ENCODE assay signal across 9 mouse cellular contexts in genomic region chr3:120898258-120898657, GRCm38 (mm10).
DNase-seq lines count a peak whose midpoint lies in the region; ATAC-seq and TF ChIP-seq lines count a peak whose summit lies in the region.
"Had no signal": no experiment of that assay in that cellular context is flagged by ENCODE, and none has a peak within 500 bp of the region (broad histone marks: within the 10 kb centered on the region; RNA-seq: fewer than 3 reads in every experiment).

No protein-coding gene starts in this region.

- H3K27ac ChIP-seq in hindbrain, postnatal 0 days = no peak overlapping the region
- no peak overlapping the region for H3K27ac ChIP-seq in hindbrain, embryonic 10.5 days
- no peak overlapping the region for H3K27ac ChIP-seq in embryonic facial prominence, embryonic 14.5 days (replicated peaks; ENCODE audit: low read depth, low read length)
- H3K27ac ChIP-seq: liver, embryonic 15.5 days had no signal

- TF ChIP-seq CTCF in hindbrain, postnatal 0 days (IDR thresholded peaks at IDR 0.05; ENCODE audit: low read depth) = no peak

- peak; percentile 40 to 52 for DNase-seq in cerebellum, postnatal 10 days
- no peak for DNase-seq in cerebellum, adult 11-12 months
- DNase-seq in hindbrain, postnatal 0 days (ENCODE audit: low spot score) = peak; percentile 58
- no peak for DNase-seq in hindbrain, embryonic 10.5 days (ENCODE audit: low spot score)
- peak; percentile 70 for DNase-seq in embryonic facial prominence, embryonic 14.5 days (ENCODE audit: low spot score)
- peak; percentile 37 to 44 for DNase-seq in layer of hippocampus, postnatal 36 days
- DNase-seq in urinary bladder, postnatal 4 days (ENCODE audit: low spot score in 2 of 2) = no peak

- H3K36me3 ChIP-seq in hindbrain, postnatal 0 days (ENCODE audit: insufficient read depth, low read length) = no peaks in the 10 kb centered on the region
- no peaks in the 10 kb centered on the region for H3K36me3 ChIP-seq in hindbrain, embryonic 10.5 days
- H3K36me3 ChIP-seq in embryonic facial prominence, embryonic 14.5 days (ENCODE audit: control insufficient read depth, insufficient read depth, low read length) = no peaks in the 10 kb centered on the region
- H3K36me3 ChIP-seq: liver, embryonic 15.5 days had no signal

- no peaks in the 10 kb centered on the region for H3K9me3 ChIP-seq in hindbrain, postnatal 0 days (ENCODE audit: low read length)
- no peaks in the 10 kb centered on the region for H3K9me3 ChIP-seq in hindbrain, embryonic 10.5 days
- no peaks in the 10 kb centered on the region for H3K9me3 ChIP-seq in embryonic facial prominence, embryonic 14.5 days (ENCODE audit: control insufficient read depth, low read length)
- H3K9me3 ChIP-seq: liver, embryonic 15.5 days had no signal

- ATAC-seq in hindbrain, postnatal 0 days = 0 out of 2 replicates have a peak, but pooled peaks have one; percentile 45
- peak; percentile 62; the same call in 1 of the 2 replicates for ATAC-seq in embryonic facial prominence, embryonic 14.5 days (ENCODE audit: low read depth)
- ATAC-seq in granulocyte monocyte progenitor cell, adult 5-6 weeks (replicated peaks; ENCODE audit: poor library complexity, severe bottlenecking) = no peak

- no peak overlapping the region for H3K4me2 ChIP-seq in hindbrain, postnatal 0 days (ENCODE audit: low read depth, low read length)
- peak overlapping the region; percentile 27 for H3K4me2 ChIP-seq in embryonic facial prominence, embryonic 14.5 days (ENCODE audit: low read depth, low read length)
- H3K4me2 ChIP-seq: liver, embryonic 15.5 days had no signal

- H3K4me1 ChIP-seq in hindbrain, postnatal 0 days (ENCODE audit: insufficient read depth, low read length) = 0 out of 2 replicates have a peak, but pooled peaks cover 5% of the 10 kb centered on the region
- H3K4me1 ChIP-seq in hindbrain, embryonic 10.5 days (replicated peaks) = no peaks in the 10 kb centered on the region
- no peaks in the 10 kb centered on the region for H3K4me1 ChIP-seq in embryonic facial prominence, embryonic 14.5 days (ENCODE audit: control insufficient read depth, insufficient read depth, low read length)
- H3K4me1 ChIP-seq: liver, embryonic 15.5 days had no signal

- 50% methylated on average over 9 of the region's 9 CpGs for WGBS in hindbrain, postnatal 0 days
- WGBS in hindbrain, embryonic 10.5 days = 88% methylated on average over 9 of the region's 9 CpGs
- 46% methylated on average over 9 of the region's 9 CpGs for WGBS in embryonic facial prominence, embryonic 14.5 days

- H3K27me3 ChIP-seq in hindbrain, postnatal 0 days (ENCODE audit: insufficient read depth, low read length) = no peaks in the 10 kb centered on the region
- no peaks in the 10 kb centered on the region for H3K27me3 ChIP-seq in hindbrain, embryonic 10.5 days (ENCODE audit: insufficient read depth, poor library complexity, severe bottlenecking)
- no peaks in the 10 kb centered on the region for H3K27me3 ChIP-seq in embryonic facial prominence, embryonic 14.5 days (replicated peaks; ENCODE audit: control insufficient read depth, insufficient read depth, low read length)
- H3K27me3 ChIP-seq: liver, embryonic 15.5 days had no signal

- no peak overlapping the region for H3K4me3 ChIP-seq in hindbrain, postnatal 0 days (ENCODE audit: low read length)
- H3K4me3 ChIP-seq in hindbrain, embryonic 10.5 days = no peak overlapping the region
- H3K4me3 ChIP-seq in embryonic facial prominence, embryonic 14.5 days (ENCODE audit: low read depth, low read length) = no peak overlapping the region
- H3K4me3 ChIP-seq: liver, embryonic 15.5 days had no signal

- no peak overlapping the region for H3K9ac ChIP-seq in hindbrain, postnatal 0 days (replicated peaks; ENCODE audit: low read length)
- H3K9ac ChIP-seq in embryonic facial prominence, embryonic 14.5 days (ENCODE audit: low read depth, low read length) = no peak overlapping the region
- H3K9ac ChIP-seq: liver, embryonic 15.5 days had no signal

Comparison
In these comparisons a context has a peak if more than half of its experiments do, and no peak if none do; other contexts are left out.
1. DNase-seq: peak in cerebellum, postnatal 10 days (2 of 2), hindbrain, postnatal 0 days (single experiment), embryonic facial prominence, embryonic 14.5 days (single experiment) and layer of hippocampus, postnatal 36 days (2 of 2); none in cerebellum, adult 11-12 months (single experiment), hindbrain, embryonic 10.5 days (single experiment) and urinary bladder, postnatal 4 days (0 of 2).